Mouse (Mus musculus): ENCODE data around the gene Gm17018. TPM values are rescaled to one million over a fixed set of nuclear protein-coding genes. Genes with fewer than 3 reads are reported as not detected.
A peak's percentile ranks its signal among the peaks of the same experiment; 100 is the strongest.
"Not testable (repeated sequence)": the region's sequence is repeated elsewhere in the genome, so short reads cannot be mapped to it uniquely, and the experiment has no call there.

Gene Gm17018
- polyA plus RNA-seq, 1 experiment from 2014 or later = 46.9 TPM

- H3K9ac ChIP-seq (replicated peaks) = no peak overlapping the region
- peaks cover 8% of the 10 kb centered on the region; the same call in 1 of the 2 replicates for H3K4me1 ChIP-seq
- WGBS = 87% methylated on average over 8 of the region's 8 CpGs
- H3K4me2 ChIP-seq (replicated peaks) = no peak overlapping the region
- peaks cover 2% of the 10 kb centered on the region; the same call in 1 of the 2 replicates for H3K36me3 ChIP-seq
- no peaks in the 10 kb centered on the region for H3K27me3 ChIP-seq
- no peak for ATAC-seq (replicated peaks)
- no peak overlapping the region for H3K4me3 ChIP-seq
- H3K9me3 ChIP-seq = no peaks in the 10 kb centered on the region
- no peak overlapping the region for H3K27ac ChIP-seq (replicated peaks)
Measured at GRCm38 (mm10) chr19:45535214-45535735, 25.1 kb upstream of the Gm17018 start.

DNA sequence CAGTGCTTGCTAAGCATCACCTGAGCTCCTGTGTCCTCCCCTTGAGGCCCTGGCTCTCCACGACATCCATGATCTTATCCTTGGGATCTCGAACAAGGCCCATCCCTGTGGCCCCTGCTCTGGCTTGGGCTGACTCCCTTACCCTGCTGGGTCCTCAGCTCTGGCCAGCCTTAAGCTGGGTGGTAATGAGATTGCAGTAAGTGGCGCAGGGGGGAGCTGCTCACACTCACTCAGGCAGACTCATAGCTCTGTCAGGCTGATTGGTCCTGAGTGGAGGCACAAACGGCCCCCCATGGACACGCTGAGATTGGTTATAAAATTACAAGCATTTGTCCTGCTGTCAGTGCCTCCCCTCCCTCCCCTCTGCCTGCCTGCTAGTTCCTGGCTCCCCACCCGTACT lies 24.5 kb upstream of the Gm17018 start:
- Histone ChIP-seq H3K4me1 (peaks cover 14% of the 10 kb centered on the region), H3K9ac (replicated peaks) (no peak overlapping the region), H3K9me3 (no peaks in the 10 kb centered on the region), H3K4me2 (replicated peaks) (no peak overlapping the region), H3K4me3 (no peak overlapping the region), H3K27ac (replicated peaks) (no peak overlapping the region), H3K27me3 (no peaks in the 10 kb centered on the region), H3K36me3 (no peaks in the 10 kb centered on the region)
- ATAC-seq (replicated peaks) = no peak
- 70% methylated on average over 6 of the region's 6 CpGs for WGBS

GRCm38 (mm10) chr19:45537505-45537904 lies 22.9 kb upstream of the Gm17018 start:
- WGBS = 55% methylated on average over 1 of the region's 1 CpGs
- H3K27ac ChIP-seq (replicated peaks) = no peak overlapping the region
- H3K4me3 ChIP-seq = no peak overlapping the region
- H3K9ac ChIP-seq (replicated peaks) = no peak overlapping the region
- H3K36me3 ChIP-seq = no peaks in the 10 kb centered on the region
- H3K27me3 ChIP-seq = peaks cover under 1% of the 10 kb centered on the region; the same call in 1 of the 2 replicates
- peaks cover 21% of the 10 kb centered on the region for H3K4me1 ChIP-seq
- H3K9me3 ChIP-seq = no peaks in the 10 kb centered on the region
- ATAC-seq (replicated peaks) = no peak
- no peak overlapping the region for H3K4me2 ChIP-seq (replicated peaks)

DNA sequence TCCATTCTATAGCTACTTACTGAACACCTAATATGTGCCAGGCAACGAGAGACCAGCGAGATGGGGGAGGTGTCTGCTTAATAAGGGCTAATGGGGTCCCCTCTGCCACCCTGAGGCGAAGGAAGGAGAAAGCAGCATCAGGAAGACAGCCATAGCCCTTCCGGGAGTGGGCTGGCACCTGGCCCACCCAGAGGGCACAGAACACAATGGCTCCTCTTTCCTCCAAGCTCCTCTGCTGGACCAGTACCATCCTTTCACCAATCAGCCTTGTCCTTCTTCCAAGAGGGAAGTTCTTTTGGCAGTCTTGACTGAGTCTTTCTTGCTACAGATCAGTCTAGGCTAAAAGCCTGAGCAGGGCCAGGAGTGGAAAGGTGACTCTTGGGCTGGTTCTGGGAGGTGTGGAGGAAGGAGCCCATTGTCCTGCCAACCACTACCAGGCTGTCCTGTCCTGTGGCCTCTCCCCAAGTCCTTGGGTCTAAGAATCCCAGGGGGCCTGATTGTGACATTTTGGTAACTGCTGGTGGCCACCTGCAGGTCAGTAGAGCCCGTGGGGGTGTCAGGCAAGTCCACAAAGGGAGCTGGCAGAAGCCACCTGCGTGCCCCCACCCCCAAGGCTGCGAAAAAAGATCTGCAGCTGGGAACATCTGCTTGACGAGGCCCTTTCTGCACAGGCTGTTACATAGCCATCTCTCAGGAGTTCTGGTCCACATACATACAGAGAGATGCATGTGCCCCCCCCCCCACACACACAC lies 19.6 kb upstream of the Gm17018 start:
- ATAC-seq (replicated peaks) = peak; percentile 12
- H3K9me3 ChIP-seq = no peaks in the 10 kb centered on the region
- no peaks in the 10 kb centered on the region for H3K36me3 ChIP-seq
- peaks cover 23% of the 10 kb centered on the region for H3K27me3 ChIP-seq
- H3K27ac ChIP-seq (replicated peaks) = 0 out of 2 replicates have a peak overlapping the region, but pooled peaks have one; percentile 38
- peak overlapping the region; percentile 58 for H3K4me2 ChIP-seq (replicated peaks)
- H3K4me1 ChIP-seq = peaks cover 25% of the 10 kb centered on the region
- peak overlapping the region; percentile 41 for H3K4me3 ChIP-seq
- peak overlapping the region; percentile 47 for H3K9ac ChIP-seq (replicated peaks)
- 16% methylated on average over 8 of the region's 8 CpGs for WGBS

GRCm38 (mm10) chr19:45541409-45542041 lies 18.9 kb upstream of the Gm17018 start:
- peak; percentile 59 for ATAC-seq (replicated peaks)
- Histone ChIP-seq H3K4me1 (peaks cover 25% of the 10 kb centered on the region), H3K9me3 (no peaks in the 10 kb centered on the region), H3K36me3 (no peaks in the 10 kb centered on the region), H3K4me2 (replicated peaks) (peak overlapping the region; percentile 58), H3K4me3 (peak overlapping the region; percentile 41), H3K27me3 (peaks cover 30% of the 10 kb centered on the region), H3K9ac (replicated peaks) (peak overlapping the region; percentile 47), H3K27ac (replicated peaks) (peak overlapping the region; percentile 38; the same call in 1 of the 2 replicates)
- under 1% methylated on average over 45 of the region's 58 CpGs for WGBS

- Histone ChIP-seq H3K27me3 (peaks cover 30% of the 10 kb centered on the region), H3K36me3 (no peaks in the 10 kb centered on the region), H3K27ac (replicated peaks) (peak overlapping the region; percentile 38; the same call in 1 of the 2 replicates), H3K9ac (replicated peaks) (peak overlapping the region; percentile 47; the same call in 1 of the 2 replicates), H3K4me3 (peak overlapping the region; percentile 41), H3K4me1 (peaks cover 25% of the 10 kb centered on the region), H3K9me3 (no peaks in the 10 kb centered on the region), H3K4me2 (replicated peaks) (peak overlapping the region; percentile 58)
- 19% methylated on average over 3 of the region's 3 CpGs for WGBS
- ATAC-seq (replicated peaks) = no peak
Measured at GRCm38 (mm10) chr19:45542061-45542460, 18.4 kb upstream of the Gm17018 start.

DNA sequence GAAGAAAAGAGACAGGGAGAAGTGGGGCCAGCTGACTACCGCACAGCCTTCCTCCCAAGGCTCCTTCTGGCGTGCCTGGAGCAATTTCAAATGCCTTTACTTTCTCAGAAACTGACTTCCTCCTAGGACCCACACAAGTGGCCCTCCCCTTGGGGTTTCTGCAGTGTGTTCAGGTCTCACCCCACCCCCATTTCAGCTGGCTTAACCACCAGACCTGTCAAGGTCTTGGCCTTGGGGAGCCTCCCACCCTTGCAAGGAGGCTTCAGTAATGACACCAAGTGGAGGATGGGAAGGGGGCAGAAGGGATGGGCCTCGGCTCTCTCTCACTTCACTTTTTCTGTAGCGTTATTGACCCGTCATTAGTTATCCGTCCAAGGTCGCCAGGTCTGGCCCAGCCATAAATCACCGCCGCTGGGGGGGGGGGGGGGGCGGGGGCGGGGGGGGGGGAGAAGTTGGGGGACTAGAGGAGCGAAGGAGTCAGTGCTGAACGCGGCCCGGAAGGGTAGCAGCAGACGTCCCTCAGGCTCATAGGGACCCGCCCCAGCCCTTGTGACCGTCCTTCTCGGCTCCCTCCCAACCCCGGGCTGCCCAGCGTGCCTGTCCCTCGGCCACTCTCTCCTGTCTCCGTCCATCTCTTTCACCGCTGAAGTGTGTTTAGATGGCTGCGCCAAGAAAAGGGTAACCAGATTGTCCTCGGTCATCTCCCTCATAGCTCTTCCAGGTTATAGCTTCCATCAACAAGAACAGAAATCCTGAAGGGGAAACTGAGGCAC lies 16.1 kb upstream of the Gm17018 start:
- ATAC-seq (replicated peaks) = no peak

GRCm38 (mm10) chr19:45544925-45545321 lies 15.5 kb upstream of the Gm17018 start:
- peak; percentile 64 for ATAC-seq (replicated peaks)
- under 1% methylated on average over 30 of the region's 30 CpGs for WGBS
- no peak overlapping the region for H3K27ac ChIP-seq (replicated peaks)
- H3K4me3 ChIP-seq = peak overlapping the region; percentile 38
- peak overlapping the region; percentile 42; the same call in 1 of the 2 replicates for H3K9ac ChIP-seq (replicated peaks)
- no peaks in the 10 kb centered on the region for H3K9me3 ChIP-seq
- peak overlapping the region; percentile 79 for H3K4me2 ChIP-seq (replicated peaks)
- no peaks in the 10 kb centered on the region for H3K36me3 ChIP-seq
- H3K4me1 ChIP-seq = peaks cover 25% of the 10 kb centered on the region
- H3K27me3 ChIP-seq = peaks cover 39% of the 10 kb centered on the region

More for the DNA sequence above, 16.1 kb upstream of the Gm17018 start:
- peak overlapping the region; percentile 79 for H3K4me2 ChIP-seq (replicated peaks)
- peak overlapping the region; percentile 38 for H3K4me3 ChIP-seq
- H3K9me3 ChIP-seq = no peaks in the 10 kb centered on the region
- 1% methylated on average over 21 of the region's 26 CpGs for WGBS
- H3K4me1 ChIP-seq = peaks cover 25% of the 10 kb centered on the region
- H3K27ac ChIP-seq (replicated peaks) = no peak overlapping the region
- H3K27me3 ChIP-seq = peaks cover 33% of the 10 kb centered on the region
- no peaks in the 10 kb centered on the region for H3K36me3 ChIP-seq
- 0 out of 2 replicates have a peak overlapping the region, but pooled peaks have one; percentile 42 for H3K9ac ChIP-seq (replicated peaks)

DNA sequence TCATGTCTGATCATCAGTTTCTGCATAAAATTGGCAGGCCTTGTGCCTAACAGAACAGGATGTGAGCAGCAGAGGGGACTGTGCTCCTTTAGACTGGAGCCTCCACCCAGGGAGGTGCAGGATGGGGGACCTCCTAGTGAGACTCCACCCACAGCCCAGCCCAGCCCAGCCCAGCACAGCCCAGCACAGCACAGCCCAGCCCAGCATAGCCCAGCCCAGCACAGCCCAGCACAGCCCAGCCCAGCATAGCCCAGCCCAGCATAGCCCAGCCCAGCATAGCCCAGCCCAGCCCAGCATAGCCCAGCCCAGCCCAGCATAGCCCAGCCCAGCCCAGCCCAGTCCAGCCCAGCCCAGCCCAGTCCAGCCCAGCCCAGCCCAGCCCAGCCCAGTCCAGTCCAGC lies 12.2 kb upstream of the Gm17018 start:
- not testable (repeated sequence) for H3K27ac ChIP-seq (replicated peaks); ATAC-seq (replicated peaks); H3K9me3 ChIP-seq; H3K4me3 ChIP-seq; H3K4me2 ChIP-seq (replicated peaks); H3K36me3 ChIP-seq; H3K9ac ChIP-seq (replicated peaks)
- Histone ChIP-seq H3K27me3 (peaks cover 35% of the 10 kb centered on the region), H3K4me1 (peaks cover 11% of the 10 kb centered on the region)

DNA sequence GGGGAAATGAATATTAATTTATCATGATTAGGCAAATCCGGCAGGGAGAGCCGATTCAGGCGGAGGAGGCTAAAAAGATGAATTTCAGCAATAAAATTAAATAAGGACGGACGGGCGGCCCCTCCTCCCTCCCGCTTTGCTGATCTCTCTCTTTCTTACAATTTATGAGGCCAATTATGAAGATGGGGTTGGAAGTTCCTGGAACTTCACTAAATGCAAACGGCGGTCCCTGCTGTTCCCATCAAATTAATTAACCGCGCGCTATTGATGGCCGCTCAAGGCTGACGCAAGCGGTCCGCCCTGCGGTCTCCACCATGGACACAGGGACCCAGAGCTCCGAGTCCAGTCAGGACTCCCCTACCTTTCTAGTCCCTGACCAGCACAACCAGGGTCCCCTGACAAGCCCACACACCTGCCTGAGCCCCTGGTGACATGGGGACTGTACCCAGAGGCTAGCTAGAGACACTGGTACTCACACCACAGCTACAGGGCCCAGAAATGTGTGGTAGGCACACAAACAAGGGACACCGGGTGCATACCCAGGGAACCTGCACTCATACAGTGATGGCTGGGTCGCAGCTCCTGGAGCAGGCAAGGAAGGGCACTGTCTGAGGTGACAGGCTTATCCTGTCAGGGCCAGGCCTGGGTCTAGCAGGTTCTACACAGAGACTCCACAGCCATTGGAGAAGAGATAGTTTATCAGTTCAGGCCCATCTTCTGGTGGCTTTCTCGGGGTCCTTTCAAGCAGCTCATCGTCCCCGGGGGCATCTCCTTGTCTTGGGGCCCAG lies 11.1 kb upstream of the Gm17018 start:
- no peak overlapping the region for H3K4me3 ChIP-seq
- H3K9ac ChIP-seq (replicated peaks) = no peak overlapping the region
- H3K4me2 ChIP-seq (replicated peaks) = no peak overlapping the region
- no peaks in the 10 kb centered on the region for H3K9me3 ChIP-seq
- WGBS = 57% methylated on average over 23 of the region's 23 CpGs
- H3K27me3 ChIP-seq = peaks cover 27% of the 10 kb centered on the region
- H3K4me1 ChIP-seq = peaks cover 7% of the 10 kb centered on the region
- no peak overlapping the region for H3K27ac ChIP-seq (replicated peaks)
- no peaks in the 10 kb centered on the region for H3K36me3 ChIP-seq
- ATAC-seq (replicated peaks) = no peak

GRCm38 (mm10) chr19:45549948-45550347 lies 10.5 kb upstream of the Gm17018 start:
- 85% methylated on average over 4 of the region's 4 CpGs for WGBS
- no peak for ATAC-seq (replicated peaks)
- H3K9me3 ChIP-seq = no peaks in the 10 kb centered on the region
- 0 out of 2 replicates have a peak, but pooled peaks cover 2% of the 10 kb centered on the region for H3K4me1 ChIP-seq
- H3K9ac ChIP-seq (replicated peaks) = no peak overlapping the region
- H3K27ac ChIP-seq (replicated peaks) = no peak overlapping the region
- no peak overlapping the region for H3K4me2 ChIP-seq (replicated peaks)
- H3K4me3 ChIP-seq = no peak overlapping the region
- H3K36me3 ChIP-seq = no peaks in the 10 kb centered on the region
- peaks cover 27% of the 10 kb centered on the region for H3K27me3 ChIP-seq

Measured in forebrain, embryonic 15.5 days (tissue).